ENCODE assay signal across 8 mouse cellular contexts in genomic region chr12:69371854-69372671, GRCm38 (mm10). TPM values are rescaled to one million over a fixed set of nuclear protein-coding genes. Genes with fewer than 3 reads are reported as not detected.
DNase-seq lines count a peak whose midpoint lies in the region; ATAC-seq and TF ChIP-seq lines count a peak whose summit lies in the region.

Gene Arf6, plus strand, starts transcription at chr12:69372150.
Gene Gm9887, minus strand, starts transcription at chr12:69372458.

- H3K4me2 ChIP-seq in forebrain, postnatal 0 days (ENCODE audit: low read depth): peak within 1 kb of the TSS; percentile 88
- H3K4me2 ChIP-seq in lung, embryonic 15.5 days: peak within 1 kb of the TSS; percentile 86

- peak; percentile 96 for DNase-seq in G1E (ENCODE audit: low spot score)
- peak; percentile 96 to 100 for DNase-seq in cerebellum, adult 18-20 months
- peak; percentile 99 for DNase-seq in forebrain, postnatal 0 days
- DNase-seq in heart, postnatal 4 days: peak; percentile 99
- peak; percentile 91 to 96 for DNase-seq in layer of hippocampus, adult 8-10 months (ENCODE audit: low spot score in 2 of 2)
- DNase-seq in ovary, adult 18-20 months (ENCODE audit: low spot score): peak; percentile 96
- peak; percentile 98 for DNase-seq in thymus, postnatal 0 days (ENCODE audit: low spot score)

- no peak for TF ChIP-seq CTCF in G1E (IDR thresholded peaks at IDR 0.05; ENCODE audit: low read depth, low read length)
- peak; percentile 10; the same call in 1 of the 2 replicates for TF ChIP-seq CTCF in forebrain, postnatal 0 days (IDR thresholded peaks at IDR 0.05; ENCODE audit: low read depth)

- WGBS in forebrain, postnatal 0 days: 5% methylated on average over 105 of the region's 121 CpGs
- under 1% methylated on average over 111 of the region's 121 CpGs for WGBS in lung, embryonic 15.5 days

- H3K9ac ChIP-seq in forebrain, postnatal 0 days: peak within 1 kb of the TSS; percentile 92
- H3K9ac ChIP-seq in lung, embryonic 15.5 days: peak within 1 kb of the TSS; percentile 99

- H3K4me1 ChIP-seq in G1E (ENCODE audit: insufficient read depth, low read depth, low read length): peaks cover 25% of the 10 kb centered on the region
- peaks cover 12% of the 10 kb centered on the region; the same call in 1 of the 2 replicates for H3K4me1 ChIP-seq in forebrain, postnatal 0 days (ENCODE audit: insufficient read depth)
- peaks cover 25% of the 10 kb centered on the region for H3K4me1 ChIP-seq in lung, embryonic 15.5 days

- H3K9me3 ChIP-seq in G1E (replicated peaks): no peaks in the 10 kb centered on the region
- H3K9me3 ChIP-seq in forebrain, postnatal 0 days (ENCODE audit: low read length): no peaks in the 10 kb centered on the region
- no peaks in the 10 kb centered on the region for H3K9me3 ChIP-seq in lung, embryonic 15.5 days

- peaks cover 28% of the 10 kb centered on the region for H3K36me3 ChIP-seq in G1E (replicated peaks)
- H3K36me3 ChIP-seq in forebrain, postnatal 0 days (ENCODE audit: insufficient read depth): no peaks in the 10 kb centered on the region
- peaks cover 11% of the 10 kb centered on the region for H3K36me3 ChIP-seq in lung, embryonic 15.5 days

- peak; percentile 64 for ATAC-seq in G1E (ENCODE audit: extremely low read depth, insufficient number of reproducible peaks, low FRiP score, poor library complexity, severe bottlenecking)
- peak; percentile 96 for ATAC-seq in forebrain, postnatal 0 days
- ATAC-seq in lung, embryonic 15.5 days (ENCODE audit: borderline replicate concordance, extremely low read depth, low FRiP score, low TSS enrichment): peak; percentile 94

- H3K4me3 ChIP-seq in G1E (ENCODE audit: low read depth, low read length): peak within 1 kb of the TSS; percentile 95
- peak within 1 kb of the TSS; percentile 100 for H3K4me3 ChIP-seq in forebrain, postnatal 0 days (ENCODE audit: low read depth, low read length)
- peak within 1 kb of the TSS; percentile 97 for H3K4me3 ChIP-seq in lung, embryonic 15.5 days

- H3K27me3 ChIP-seq in G1E (ENCODE audit: insufficient read depth, low read length): no peaks in the 10 kb centered on the region
- no peaks in the 10 kb centered on the region for H3K27me3 ChIP-seq in forebrain, postnatal 0 days (ENCODE audit: insufficient read depth, low read length)
- no peaks in the 10 kb centered on the region for H3K27me3 ChIP-seq in lung, embryonic 15.5 days

- peak within 1 kb of the TSS; percentile 95 for H3K27ac ChIP-seq in forebrain, postnatal 0 days (ENCODE audit: low read depth, low read length)
- peak within 1 kb of the TSS; percentile 99 for H3K27ac ChIP-seq in lung, embryonic 15.5 days

RNA-seq across cellular contexts. Expression of gene Arf6, which starts in this region (rescaled TPM):
- 179 and 195 TPM in 2 replicates for total RNA-seq in G1E (2014; fragmentation: Nextera tagmentation)
- total RNA-seq in G1E (2017): 123 and 153 TPM in 2 replicates
- 360 and 373 TPM in 2 replicates for polyA plus RNA-seq in G1E (2012)
- 108 and 110 TPM in 2 replicates for total RNA-seq in forebrain, postnatal 0 days (2014; rRNA removed)
- 52.9 and 56.3 TPM in 2 replicates for polyA plus RNA-seq in forebrain, postnatal 0 days (2015; fragmentation: Nextera tagmentation; extraction: Ambion mirVana)
- total RNA-seq in heart, postnatal 4 days (2021): 100 to 1,000 TPM; 103 to 104 TPM
- 10 to 100 TPM; 38.7 to 56.0 (median 49.2) TPM for total RNA-seq in layer of hippocampus, adult 8-10 months (2022)
- polyA plus RNA-seq in lung, embryonic 15.5 days (2015; fragmentation: Nextera tagmentation; extraction: Ambion mirVana): 50.6 and 54.5 TPM in 2 replicates
- polyA plus RNA-seq in thymus, postnatal 0 days (2015; fragmentation: Nextera tagmentation; extraction: Ambion mirVana): 93.8 and 123 TPM in 2 replicates

RNA-seq across cellular contexts. Expression of gene Gm9887, which starts in this region (rescaled TPM):
- total RNA-seq in G1E (2014; fragmentation: Nextera tagmentation): not detected in 2 replicates
- total RNA-seq in G1E (2017): 0.87 and 0.93 TPM in 2 replicates
- polyA plus RNA-seq in G1E (2012): 0.79 and 1.6 TPM in 2 replicates
- total RNA-seq in forebrain, postnatal 0 days (2014; rRNA removed): 1.6 and 1.8 TPM in 2 replicates
- polyA plus RNA-seq in forebrain, postnatal 0 days (2015; fragmentation: Nextera tagmentation; extraction: Ambion mirVana): 1.1 and 1.8 TPM in 2 replicates
- under 1 TPM; 0.48 to 0.77 TPM for total RNA-seq in heart, postnatal 4 days (2021)
- total RNA-seq in layer of hippocampus, adult 8-10 months (2022): 1 to 10 TPM in 1 of 4 experiments, under 1 TPM in 1, not detected in 2; 0.98 to 1.9 TPM
- polyA plus RNA-seq in lung, embryonic 15.5 days (2015; fragmentation: Nextera tagmentation; extraction: Ambion mirVana): 1.8 and 1.9 TPM in 2 replicates
- polyA plus RNA-seq in thymus, postnatal 0 days (2015; fragmentation: Nextera tagmentation; extraction: Ambion mirVana): 2.4 and 2.9 TPM in 2 replicates

Comparison
In these comparisons a context has a peak if more than half of its experiments do, and no peak if none do; other contexts are left out.
1. Peak in every context shown above with its lines: DNase-seq, ATAC-seq, H3K4me3 ChIP-seq and H3K27ac ChIP-seq.